Mouse (Mus musculus) MEL (cell line): ENCODE results near the gene Elp5. TPM values are rescaled to one million over a fixed set of nuclear protein-coding genes. Genes with fewer than 3 reads are reported as not detected.

Source experiments
- DNase-seq: peaks from one replicate; pipeline ENCODE4 v3.0.0; 2011; ENCODE audit warnings: low read depth, low spot score
- H3K27ac ChIP-seq: 2 replicates; pipeline ENCODE4 v1.5.1; 2012; ENCODE audit warnings: low read depth, mild to moderate bottlenecking, control low read depth, low read length, moderate library complexity; ENCODE audit not compliant: control insufficient read depth
- H3K27me3 ChIP-seq, 2 experiments: fragments of 150-350 bp in 1 of 2; sonication (generic) in 1 of 2; 2 replicates each; pipeline ENCODE4 v1.6.1; 2012; ENCODE audit warnings: low read length in 2 of 2, mild to moderate bottlenecking in 2 of 2, improper control_type of control experiment in 1 of 2, moderate library complexity in 1 of 2; ENCODE audit not compliant: insufficient read depth in 2 of 2, control insufficient read depth in 1 of 2
- H3K36me3 ChIP-seq, 2 experiments: 2 replicates each; pipeline ENCODE4 v1.6.1; 2012 to 2014; ENCODE audit warnings: low read length in 2 of 2, improper control_type of control experiment in 1 of 2, inconsistent platforms in 1 of 2, mild to moderate bottlenecking in 1 of 2; ENCODE audit not compliant: insufficient read depth in 2 of 2, control insufficient read depth in 1 of 2
- H3K4me1 ChIP-seq, 2 experiments: fragments of 150-350 bp in 1 of 2; sonication (generic) in 1 of 2; 2 replicates each; pipeline ENCODE4 v1.6.1; 2012; ENCODE audit warnings: low read length in 2 of 2, improper control_type of control experiment in 1 of 2, mild to moderate bottlenecking in 1 of 2; ENCODE audit not compliant: insufficient read depth in 2 of 2, control insufficient read depth in 1 of 2
- H3K4me3 ChIP-seq, 2 experiments: fragments of 150-350 bp in 1 of 2; sonication (generic) in 1 of 2; 2 replicates each; pipeline ENCODE4 v1.5.1; 2012; ENCODE audit warnings: low read depth in 2 of 2, low read length in 2 of 2, mild to moderate bottlenecking in 2 of 2, moderate library complexity in 2 of 2, control low read depth in 1 of 2, improper control_type of control experiment in 1 of 2; ENCODE audit not compliant: control insufficient read depth in 1 of 2, insufficient read depth in 1 of 2
- H3K79me2 ChIP-seq: 2 replicates; pipeline ENCODE4 v1.6.1; 2012; ENCODE audit warnings: mild to moderate bottlenecking, low read length, moderate library complexity; ENCODE audit not compliant: control insufficient read depth, poor library complexity, insufficient read depth
- H3K9ac ChIP-seq: 2 replicates; pipeline ENCODE4 v1.6.1; 2012; ENCODE audit warnings: low read depth, mild to moderate bottlenecking, control low read depth, low read length, moderate library complexity; ENCODE audit not compliant: control insufficient read depth, poor library complexity, severe bottlenecking
- H3K9me3 ChIP-seq: fragments of 150-350 bp; sonication (generic); replicated peaks from 2 replicates; pipeline ENCODE4 v1.6.1; 2012; ENCODE audit warnings: mild to moderate bottlenecking, low read length, improper control_type of control experiment, moderate library complexity; ENCODE audit not compliant: insufficient read depth
- CHD2 ChIP-seq: IDR thresholded peaks from 2 replicates; pipeline ENCODE4 v1.6.1; 2011; ENCODE audit warnings: low read length, improper control_type of control experiment
- CTCF ChIP-seq, 3 experiments: IDR thresholded peaks in 2 of 3; conservative IDR thresholded peaks in 1 of 3; 2 replicates each; pipeline ENCODE4 v1.5.1; 2011 to 2012; ENCODE audit warnings: low read length in 3 of 3, low read depth in 2 of 3, mild to moderate bottlenecking in 2 of 3, improper control_type of control experiment in 1 of 3, inconsistent platforms in 1 of 3, mixed read lengths in 1 of 3, moderate library complexity in 1 of 3; ENCODE audit not compliant: control insufficient read depth in 1 of 3, insufficient read depth in 1 of 3, poor library complexity in 1 of 3, severe bottlenecking in 1 of 3
- E2F4 ChIP-seq: IDR thresholded peaks from 2 replicates; pipeline ENCODE4 v1.6.1; 2011; ENCODE audit warnings: low read depth, low read length, improper control_type of control experiment, borderline replicate concordance
- EP300 ChIP-seq, 2 experiments: IDR thresholded peaks; 2 replicates each; pipeline ENCODE4 v1.6.1; 2011; ENCODE audit warnings: improper control_type of control experiment in 2 of 2, low read length in 2 of 2, low read depth in 1 of 2, mild to moderate bottlenecking in 1 of 2
- HCFC1 ChIP-seq: IDR thresholded peaks from 2 replicates; pipeline ENCODE4 v1.6.1; 2012; ENCODE audit warnings: low read depth, mild to moderate bottlenecking, inconsistent platforms, low read length, improper control_type of control experiment, moderate library complexity
- KAT2A ChIP-seq: conservative IDR thresholded peaks from 2 replicates; pipeline ENCODE4 v1.6.1; 2012; ENCODE audit warnings: low read depth, low read length, improper control_type of control experiment, inconsistent platforms
- MAX ChIP-seq: IDR thresholded peaks from 2 replicates; pipeline ENCODE4 v1.6.1; 2011; ENCODE audit warnings: low read length, improper control_type of control experiment
- MAZ ChIP-seq: IDR thresholded peaks from 2 replicates; pipeline ENCODE4 v1.6.1; 2012; ENCODE audit warnings: low read depth, mild to moderate bottlenecking, inconsistent platforms, low read length, improper control_type of control experiment
- MXI1 ChIP-seq: IDR thresholded peaks from 2 replicates; pipeline ENCODE4 v1.6.1; 2011; ENCODE audit warnings: mild to moderate bottlenecking, low read depth, low read length, improper control_type of control experiment
- MYB ChIP-seq: IDR thresholded peaks from 2 replicates; pipeline ENCODE4 v1.6.1; 2011; ENCODE audit warnings: mild to moderate bottlenecking, low read depth, low read length, improper control_type of control experiment
- NELFE ChIP-seq: IDR thresholded peaks from 2 replicates; pipeline ENCODE4 v1.6.1; 2011; ENCODE audit warnings: low read depth, low read length, improper control_type of control experiment
- NRF1 ChIP-seq: IDR thresholded peaks from 2 replicates; pipeline ENCODE4 v1.6.1; 2014; ENCODE audit warnings: low read depth, mild to moderate bottlenecking, inconsistent platforms, low read length, improper control_type of control experiment, moderate library complexity; ENCODE audit not compliant: poor library complexity, insufficient read depth, severe bottlenecking
- POLR2A ChIP-seq, 2 experiments: IDR thresholded peaks; 2 replicates each; pipeline ENCODE4 v1.6.1; 2011 to 2012; ENCODE audit warnings: low read length in 2 of 2, mild to moderate bottlenecking in 2 of 2, control low read depth in 1 of 2, improper control_type of control experiment in 1 of 2, low read depth in 1 of 2, moderate library complexity in 1 of 2; ENCODE audit not compliant: control insufficient read depth in 1 of 2, insufficient read depth in 1 of 2, poor library complexity in 1 of 2
- POLR2AphosphoS2 ChIP-seq: IDR thresholded peaks from 2 replicates; pipeline ENCODE4 v1.6.1; 2011; ENCODE audit warnings: low read length, improper control_type of control experiment
- RCOR1 ChIP-seq: IDR thresholded peaks from 2 replicates; pipeline ENCODE4 v1.6.1; 2012; ENCODE audit warnings: low read depth, mild to moderate bottlenecking, inconsistent platforms, low read length, improper control_type of control experiment
- SIN3A ChIP-seq: IDR thresholded peaks from 2 replicates; pipeline ENCODE4 v1.6.1; 2012; ENCODE audit warnings: low read length, improper control_type of control experiment, inconsistent platforms
- SMC3 ChIP-seq: IDR thresholded peaks from 2 replicates; pipeline ENCODE4 v1.6.1; 2011; ENCODE audit warnings: low read depth, low read length, improper control_type of control experiment
- TAL1 ChIP-seq: IDR thresholded peaks from 2 replicates; pipeline ENCODE4 v1.6.1; 2012; ENCODE audit warnings: mild to moderate bottlenecking, inconsistent platforms, low read length, moderate library complexity, mixed read lengths
- USF1 ChIP-seq: IDR thresholded peaks from 2 replicates; pipeline ENCODE4 v1.6.1; 2014; ENCODE audit warnings: low read depth, mild to moderate bottlenecking, inconsistent platforms, low read length, improper control_type of control experiment, moderate library complexity
- USF2 ChIP-seq, 2 experiments: IDR thresholded peaks; 2 replicates each; pipeline ENCODE4 v1.6.1; 2011 to 2012; ENCODE audit warnings: improper control_type of control experiment in 2 of 2, low read length in 2 of 2, borderline replicate concordance in 1 of 2, inconsistent platforms in 1 of 2, low read depth in 1 of 2, mild to moderate bottlenecking in 1 of 2; ENCODE audit not compliant: insufficient read depth in 1 of 2
- polyA plus RNA-seq, 2 experiments: library from polyadenylated mRNA; stranded (reverse) in 1 of 2; unstranded in 1 of 2; fragments of >175 nt in 1 of 2; fragments of >200 nt in 1 of 2; gene quantifications; 2 replicates each; pipeline versions ENCODE4 v1.2.1 to v1.2.4; 2012; ENCODE audit warnings: low replicate concordance in 2 of 2, low read depth in 1 of 2; ENCODE audit not compliant: insufficient read length in 2 of 2, insufficient read depth in 1 of 2, missing spikeins in 1 of 2
- total RNA-seq: library from RNA; depleted of rRNA; stranded (reverse); fragments of 300-350 nt; gene quantifications from 2 replicates; pipeline ENCODE4 v1.2.3, GENCODE M21; 2012

Gene Elp5
- total and polyA plus RNA-seq, 3 experiments = 189 to 222 TPM; not detected in 1

DNA sequence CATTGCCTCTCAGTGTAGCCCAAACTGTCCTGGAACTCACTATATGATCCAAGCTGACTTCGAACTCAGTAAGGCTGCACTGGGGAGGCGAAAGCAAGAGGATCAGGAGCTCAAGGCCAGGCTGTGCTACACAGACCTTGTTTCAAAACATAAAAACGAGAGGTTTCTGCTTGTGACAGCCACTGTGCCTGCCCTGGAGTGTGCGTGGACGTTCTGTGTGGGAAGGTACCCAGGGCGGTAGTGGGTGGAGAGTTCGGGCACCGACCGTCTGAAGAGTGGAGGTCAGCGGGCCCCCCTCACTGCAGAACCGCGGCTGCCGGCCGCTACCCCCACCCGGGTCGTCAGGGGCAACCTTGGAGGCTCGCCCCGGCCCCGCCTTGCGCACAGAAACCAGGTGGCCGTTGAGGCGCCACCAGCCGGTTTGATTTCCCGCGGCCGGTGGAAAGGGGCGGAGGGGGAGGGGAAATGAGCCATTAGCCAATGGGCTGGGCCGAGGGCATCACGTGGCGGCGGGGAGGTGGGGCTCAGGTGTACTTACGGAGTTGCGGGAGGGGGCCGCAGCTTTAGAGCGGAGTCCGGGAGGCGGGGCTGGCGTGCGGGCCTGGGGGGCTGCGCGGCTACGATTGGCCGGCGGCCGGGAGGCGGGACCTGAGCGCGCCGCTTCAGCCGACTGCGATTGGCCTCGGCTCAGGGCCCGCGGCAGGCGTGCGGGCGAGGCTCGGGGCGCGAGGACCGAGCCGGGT lies 47.0 kb downstream of the Elp5 start, which contains the start of gene Ybx2:
TSS of gene Ybx2 (plus strand) at position 660 of the 743 bp plus-strand sequence.
- H3K4me3 ChIP-seq = peak within 1 kb of the TSS; percentile 57 to 60
- H3K36me3 ChIP-seq = peaks cover 0 to 25% of the 10 kb centered on the region in 2 experiments; a peak in 2 of 4 replicates
- H3K9ac ChIP-seq = peak within 1 kb of the TSS; percentile 66
- no peaks in the 10 kb centered on the region for H3K79me2 ChIP-seq
- H3K27ac ChIP-seq = peak within 1 kb of the TSS; percentile 42
- TF ChIP-seq HCFC1 = peak; percentile 65
- TF ChIP-seq TAL1 = no peak
- peak; percentile 76; the same call in 1 of the 2 replicates for TF ChIP-seq E2F4
- TF ChIP-seq EP300 (IDR thresholded peaks at IDR 0.05; ENCODE audit: low read depth in 1 of 2, low read length in 2 of 2) = peak in 1 of 2 experiments; percentile 24; a peak in 1 of 4 replicates
- TF ChIP-seq CHD2 = peak; percentile 23; the same call in 1 of the 2 replicates
- TF ChIP-seq CTCF (IDR thresholded peaks at IDR 0.05 in 2 of 3, conservative IDR thresholded peaks at IDR 0.05 in 1 of 3; ENCODE audit: control insufficient read depth in 1 of 3, insufficient read depth in 1 of 3, low read depth in 2 of 3, low read length in 3 of 3, poor library complexity in 1 of 3, severe bottlenecking in 1 of 3) = peak in 1 of 3 experiments; percentile 20; a peak in 1 of 6 replicates
- peak; percentile 32 to 43; a peak in 1 of 4 replicates for TF ChIP-seq POLR2A (IDR thresholded peaks at IDR 0.05; ENCODE audit: control insufficient read depth in 1 of 2, insufficient read depth in 1 of 2, low read depth in 1 of 2, low read length in 2 of 2, poor library complexity in 1 of 2)
- peak; percentile 74 for TF ChIP-seq MXI1
- TF ChIP-seq RCOR1 = 0 out of 2 replicates have a peak, but pooled peaks have one; percentile 16
- no peak for TF ChIP-seq KAT2A
- peak; percentile 76 to 95; a peak in 3 of 4 replicates for TF ChIP-seq USF2 (IDR thresholded peaks at IDR 0.05; ENCODE audit: borderline replicate concordance in 1 of 2, insufficient read depth in 1 of 2, low read depth in 1 of 2, low read length in 2 of 2)
- TF ChIP-seq SMC3 = no peak
- peak; percentile 33; the same call in 1 of the 2 replicates for TF ChIP-seq NELFE
- TF ChIP-seq MYB = peak; percentile 36; the same call in 1 of the 2 replicates
- no peak for TF ChIP-seq POLR2AphosphoS2
- peak; percentile 78 for TF ChIP-seq MAX
- TF ChIP-seq SIN3A = peak; percentile 71
- peak; percentile 83 for TF ChIP-seq MAZ
- peak; percentile 100 for TF ChIP-seq USF1
- TF ChIP-seq NRF1 = peak; percentile 32; the same call in 1 of the 2 replicates
- TF ChIP-seq, all 39 proteins: peak for 16
- Histone ChIP-seq H3K27me3 (peaks cover 0 to 2% of the 10 kb centered on the region in 2 experiments; a peak in 1 of 4 replicates), H3K9me3 (no peaks in the 10 kb centered on the region), H3K4me1 (peaks cover 5 to 23% of the 10 kb centered on the region in 2 experiments; a peak in 2 of 4 replicates)
- peak; percentile 93 for DNase-seq
